Mouse (Mus musculus): ENCODE data around the gene Cdk8.
A peak's percentile ranks its signal among the peaks of the same experiment; 100 is the strongest.
"Not testable (repeated sequence)": the region's sequence is repeated elsewhere in the genome, so short reads cannot be mapped to it uniquely, and the experiment has no call there.

Gene Cdk8

DNA sequence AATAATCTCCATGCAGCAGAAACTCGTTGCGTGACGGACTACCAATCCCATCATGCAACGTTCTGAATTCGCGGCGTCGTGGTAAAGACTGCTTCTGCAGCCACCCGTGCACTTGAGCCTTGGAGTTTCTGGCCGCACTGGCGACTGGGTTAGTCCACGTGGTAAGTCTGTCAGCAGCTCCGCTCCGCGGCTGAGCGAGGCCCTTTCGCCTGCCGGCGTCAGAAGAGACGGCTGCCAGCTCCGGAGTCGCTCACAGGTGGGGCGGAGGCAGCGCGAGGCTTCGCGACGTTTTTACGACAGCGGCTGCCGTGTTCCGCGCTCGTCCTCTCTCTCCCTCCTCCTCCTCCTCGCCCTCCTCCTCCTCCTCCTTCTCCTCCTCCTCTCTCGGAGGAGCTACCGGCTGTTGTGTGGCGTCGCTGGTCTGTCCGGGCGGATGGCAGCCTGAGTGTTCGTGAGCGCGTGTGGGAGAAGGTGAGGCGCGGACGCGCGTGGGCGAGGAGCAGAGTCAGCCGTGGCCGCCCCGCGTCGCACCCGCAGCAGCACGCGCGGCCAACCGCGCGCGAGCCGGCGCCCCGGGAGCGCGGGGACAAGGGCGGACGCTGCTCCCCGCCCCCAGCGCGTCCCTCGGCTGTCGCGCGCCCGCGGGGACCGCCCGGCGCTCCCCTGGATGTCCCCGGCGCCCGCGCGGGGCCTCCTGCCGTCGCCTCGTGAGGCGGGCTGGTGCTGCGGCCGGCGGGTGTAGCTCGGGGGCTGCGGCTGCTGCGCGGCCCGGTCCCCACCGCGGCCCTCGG is at the start of gene Cdk8:
Gene Cdk8 (plus strand): TSS at position 367 of the 791 bp plus-strand sequence.
- DNase-seq (ENCODE audit: low spot score in 2 of 2), result peak; percentile 88 to 93

- not testable (repeated sequence) for DNase-seq (ENCODE audit: low spot score in 2 of 2)
Measured at GRCm38 (mm10) chr5:146185204-146185603, 45.8 kb upstream of the Cdk8 start, which contains the start of gene 1700001J03Rik. Gene 1700001J03Rik (minus strand): TSS chr5:146185304.

- peak; percentile 43 to 58 for DNase-seq (ENCODE audit: low spot score in 2 of 2)
Measured at GRCm38 (mm10) chr5:146187441-146187840, 43.6 kb upstream of the Cdk8 start.

DNA sequence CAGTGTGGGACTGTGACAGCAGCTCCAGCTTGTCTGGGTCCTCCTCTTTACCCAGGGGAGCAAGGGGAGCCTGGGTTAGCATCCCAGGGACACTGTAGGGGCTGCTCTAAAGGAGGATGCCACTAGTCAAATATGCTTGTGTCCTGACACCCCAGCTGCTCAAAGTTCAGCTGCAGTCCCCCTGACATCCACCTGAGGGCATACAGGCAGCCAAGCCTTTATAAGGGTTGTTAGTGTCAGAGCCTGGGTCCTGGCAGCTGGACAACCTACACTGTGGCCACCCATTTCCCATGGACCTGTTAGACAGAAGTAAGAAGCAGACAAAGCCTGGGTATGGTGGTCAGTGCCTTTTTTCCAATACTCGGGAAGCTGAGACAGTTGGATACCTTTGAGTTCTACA is 42.9 kb upstream of the Cdk8 start:
- no peak for DNase-seq (ENCODE audit: low spot score in 2 of 2)

DNA sequence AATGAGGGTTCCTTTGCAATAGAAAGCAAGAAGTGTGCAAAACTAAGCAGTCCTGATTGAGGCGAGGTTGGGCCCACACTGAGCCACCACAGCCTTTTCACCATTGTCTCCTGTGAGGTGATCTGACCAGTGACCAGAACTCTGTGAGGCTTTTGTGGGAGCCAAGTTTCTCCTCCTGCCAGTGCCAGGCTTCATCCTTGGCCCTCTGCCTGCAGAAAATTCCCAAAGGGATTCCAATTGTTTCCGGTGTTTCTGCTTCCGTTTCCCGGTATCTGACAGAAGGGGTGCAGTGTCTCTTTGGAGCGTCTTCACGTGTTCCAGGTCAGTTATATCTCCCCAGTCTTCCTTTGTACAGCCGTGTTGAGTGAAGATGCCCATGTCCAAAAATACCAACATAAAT is 42.3 kb upstream of the Cdk8 start:
- DNase-seq (ENCODE audit: low spot score in 2 of 2), result no peak

DNA sequence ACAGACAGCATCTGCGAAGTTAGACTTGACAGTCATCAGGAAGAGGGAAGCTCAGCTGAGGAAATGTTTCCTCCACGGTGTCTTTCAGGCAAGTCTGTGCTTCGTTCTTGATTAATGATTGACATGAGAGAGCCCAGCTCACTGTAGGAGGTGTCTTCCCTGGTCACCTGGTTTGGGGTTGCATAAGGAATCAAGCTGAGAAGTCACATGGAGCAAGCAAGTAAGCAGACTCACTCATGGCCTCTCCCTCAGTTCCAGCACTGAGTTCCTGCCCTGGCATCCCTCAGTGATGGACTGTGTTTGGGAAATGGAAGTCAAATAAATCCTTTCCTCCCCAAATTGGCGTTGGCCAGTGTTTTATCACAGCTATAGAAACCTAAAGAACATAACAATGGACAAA is 40.9 kb upstream of the Cdk8 start:
- no peak for DNase-seq (ENCODE audit: low spot score in 2 of 2)

DNA sequence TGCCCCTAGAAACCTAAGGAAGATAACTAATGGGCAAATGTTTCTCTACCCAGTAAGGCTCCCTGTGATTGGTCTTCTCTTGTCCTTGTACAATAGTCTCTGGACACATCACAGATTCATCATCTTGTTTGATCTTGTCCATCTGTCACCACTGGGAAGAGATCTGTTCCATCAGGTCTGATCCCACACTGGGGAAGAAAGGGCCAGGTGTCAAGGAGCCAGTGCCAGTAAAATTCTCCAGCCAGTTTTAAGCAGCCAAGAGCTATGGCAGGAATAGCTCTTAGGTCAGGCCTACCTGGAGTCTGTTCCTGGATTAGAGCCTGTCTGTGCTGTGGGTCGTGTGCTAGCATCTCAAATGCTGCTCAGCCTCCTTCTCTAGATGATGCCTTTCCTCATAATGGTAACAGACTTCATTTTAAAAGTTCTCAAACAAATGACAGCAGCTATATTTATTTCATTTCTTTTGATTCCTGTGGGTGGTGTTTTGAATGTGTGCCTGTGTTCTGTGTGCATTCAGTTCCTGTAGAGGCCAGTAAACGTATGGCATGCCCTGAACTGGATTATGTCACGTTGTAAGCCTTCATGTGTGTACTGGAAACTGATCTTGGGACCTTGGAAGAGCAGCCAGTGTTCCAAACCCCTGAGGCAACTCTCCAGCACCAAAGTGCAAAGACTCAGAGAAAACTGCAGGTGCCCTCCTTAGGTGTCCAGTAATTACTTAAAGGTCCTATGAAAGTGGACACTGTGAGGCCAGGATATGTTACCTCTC is 40.3 kb upstream of the Cdk8 start:
- no peak for DNase-seq (ENCODE audit: low spot score in 2 of 2)

DNA sequence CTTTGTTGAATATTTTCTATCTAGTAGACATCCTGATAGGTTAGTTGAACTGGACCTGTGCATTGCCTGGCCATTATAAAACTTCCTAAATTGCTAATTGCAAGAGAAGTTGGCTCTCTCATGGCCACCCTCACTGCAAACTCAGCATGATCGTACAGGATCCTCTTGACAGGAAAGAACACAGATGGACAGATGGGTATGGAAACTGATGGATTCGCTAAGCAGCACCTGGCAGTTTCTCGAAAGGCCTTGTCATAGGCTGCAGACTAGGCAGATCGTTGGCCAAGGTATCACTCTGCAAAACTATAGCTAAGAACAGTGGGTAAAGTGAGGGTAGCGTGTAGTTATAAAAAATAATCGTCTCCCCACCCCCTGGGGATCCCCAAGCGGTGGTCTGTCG is 37.7 kb upstream of the Cdk8 start:
- no peak for DNase-seq (ENCODE audit: low spot score in 2 of 2)

- DNase-seq (ENCODE audit: low spot score in 2 of 2), result no peak
Measured at GRCm38 (mm10) chr5:146199073-146199472, 32.0 kb upstream of the Cdk8 start.

DNA sequence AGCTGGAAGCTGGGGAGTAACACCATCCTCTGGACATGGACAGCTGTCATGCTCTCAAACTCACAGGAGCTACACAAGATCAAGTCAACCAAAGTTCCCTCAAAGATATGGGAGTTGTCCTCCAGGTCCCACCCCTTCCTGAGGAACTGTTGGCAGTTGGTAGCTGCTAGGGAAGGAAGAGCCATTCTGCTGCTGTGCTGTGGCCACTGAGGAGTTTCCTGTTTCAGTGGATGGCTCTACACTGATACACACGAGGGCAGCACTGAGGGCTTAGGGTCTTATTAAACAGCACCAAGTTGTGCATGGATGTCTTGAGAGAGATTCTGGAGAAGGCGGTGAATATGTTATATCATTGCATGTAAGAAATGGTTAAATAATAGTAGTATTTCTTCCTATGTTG is 31.5 kb upstream of the Cdk8 start:
- DNase-seq (ENCODE audit: low spot score in 2 of 2), result no peak

GRCm38 (mm10) chr5:146200580-146200979 is 30.4 kb upstream of the Cdk8 start:
- DNase-seq (ENCODE audit: low spot score in 2 of 2), result no peak

- DNase-seq (ENCODE audit: low spot score in 2 of 2), result no peak
Measured at GRCm38 (mm10) chr5:146203921-146204320, 27.1 kb upstream of the Cdk8 start.

DNA sequence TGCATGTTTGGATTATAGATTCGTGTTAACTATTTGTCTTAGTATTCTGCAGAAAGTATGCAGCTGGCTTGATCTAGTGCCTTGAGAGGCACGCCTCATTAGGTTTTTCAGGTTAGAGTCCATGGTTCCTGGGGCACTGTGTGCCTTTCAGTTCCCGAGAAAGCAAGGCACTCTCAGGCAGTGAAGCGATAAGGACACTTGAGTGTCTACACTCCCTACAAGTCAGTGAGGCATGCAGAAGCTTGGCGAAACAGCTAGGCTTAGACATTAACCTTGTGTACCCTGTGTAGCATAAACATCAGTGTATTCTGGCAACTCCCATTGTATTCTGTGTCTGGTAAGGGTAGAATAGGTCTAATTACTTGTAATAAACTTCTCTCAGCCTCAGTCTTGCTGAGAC is 25.5 kb upstream of the Cdk8 start:
- DNase-seq (ENCODE audit: low spot score in 2 of 2), result no peak

GRCm38 (mm10) chr5:146220501-146220878 is 10.5 kb upstream of the Cdk8 start:
- no peak for DNase-seq (ENCODE audit: low spot score in 2 of 2)

GRCm38 (mm10) chr5:146220879-146221714 is 9.9 kb upstream of the Cdk8 start, which contains the start of gene Rnf6:
Gene Rnf6 (minus strand): TSS chr5:146221555.
- DNase-seq (ENCODE audit: low spot score in 2 of 2), result peak; percentile 76 to 85

DNA sequence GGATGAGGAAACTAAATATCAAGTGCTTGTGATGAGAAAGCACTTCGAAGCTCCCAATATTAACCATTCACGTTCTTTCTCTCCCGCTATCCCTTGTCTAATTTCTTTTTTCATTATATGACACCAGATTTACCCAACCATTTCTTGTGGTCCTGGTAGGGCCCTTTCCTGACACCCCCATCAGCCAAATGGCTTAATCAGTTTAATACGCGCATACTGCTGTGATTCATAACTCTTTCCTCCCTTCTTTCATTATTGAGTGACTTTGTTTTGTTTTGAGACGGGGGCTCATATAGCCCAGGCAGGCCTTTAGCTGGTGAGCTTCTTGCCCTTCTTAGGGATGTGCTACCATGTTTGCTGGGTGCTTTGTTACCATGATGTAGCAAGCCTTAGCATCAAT is 9.3 kb upstream of the Cdk8 start:
- no peak for DNase-seq (ENCODE audit: low spot score in 2 of 2)

DNA sequence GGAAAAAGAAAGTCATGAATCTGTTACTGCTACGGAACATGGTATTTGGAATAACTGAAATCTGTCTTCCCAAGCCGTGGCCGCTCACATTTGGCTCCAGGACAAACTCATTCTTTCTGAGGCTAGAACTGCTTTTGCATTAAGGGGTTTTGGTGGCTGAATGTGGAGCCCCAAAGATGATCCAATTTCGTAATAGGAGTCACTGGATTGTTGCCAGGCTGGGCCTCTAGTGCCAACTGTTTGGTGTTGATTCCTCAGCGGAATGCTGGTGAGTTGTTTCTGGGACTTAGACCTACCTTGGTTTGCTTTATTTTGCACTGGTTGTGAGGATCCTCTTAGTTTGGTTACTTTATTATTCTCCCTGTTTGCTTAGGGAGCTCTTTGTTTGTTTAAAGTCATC is 7.2 kb upstream of the Cdk8 start:
- DNase-seq (ENCODE audit: low spot score in 2 of 2), result no peak

DNA sequence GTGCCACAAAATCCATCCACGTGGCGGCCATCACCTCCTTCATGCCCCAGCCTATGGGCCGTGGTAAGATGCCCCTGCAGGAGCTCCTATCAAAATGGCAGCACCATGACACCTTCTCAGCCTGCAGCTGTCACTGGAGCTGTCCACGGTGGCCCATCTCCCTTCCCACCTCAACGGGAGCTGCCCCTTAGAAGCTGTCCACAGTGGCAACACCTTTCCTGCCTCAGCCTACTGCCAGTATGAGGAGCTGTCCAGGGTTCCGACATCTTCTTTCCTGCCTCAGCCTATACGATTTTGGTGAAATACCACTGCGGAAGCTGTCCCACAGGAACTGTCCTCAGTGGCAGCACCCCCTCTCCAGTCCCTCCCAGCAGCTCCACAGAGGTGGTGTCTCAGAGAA is 3.5 kb upstream of the Cdk8 start:
- DNase-seq (ENCODE audit: low spot score in 2 of 2), result no peak

DNA sequence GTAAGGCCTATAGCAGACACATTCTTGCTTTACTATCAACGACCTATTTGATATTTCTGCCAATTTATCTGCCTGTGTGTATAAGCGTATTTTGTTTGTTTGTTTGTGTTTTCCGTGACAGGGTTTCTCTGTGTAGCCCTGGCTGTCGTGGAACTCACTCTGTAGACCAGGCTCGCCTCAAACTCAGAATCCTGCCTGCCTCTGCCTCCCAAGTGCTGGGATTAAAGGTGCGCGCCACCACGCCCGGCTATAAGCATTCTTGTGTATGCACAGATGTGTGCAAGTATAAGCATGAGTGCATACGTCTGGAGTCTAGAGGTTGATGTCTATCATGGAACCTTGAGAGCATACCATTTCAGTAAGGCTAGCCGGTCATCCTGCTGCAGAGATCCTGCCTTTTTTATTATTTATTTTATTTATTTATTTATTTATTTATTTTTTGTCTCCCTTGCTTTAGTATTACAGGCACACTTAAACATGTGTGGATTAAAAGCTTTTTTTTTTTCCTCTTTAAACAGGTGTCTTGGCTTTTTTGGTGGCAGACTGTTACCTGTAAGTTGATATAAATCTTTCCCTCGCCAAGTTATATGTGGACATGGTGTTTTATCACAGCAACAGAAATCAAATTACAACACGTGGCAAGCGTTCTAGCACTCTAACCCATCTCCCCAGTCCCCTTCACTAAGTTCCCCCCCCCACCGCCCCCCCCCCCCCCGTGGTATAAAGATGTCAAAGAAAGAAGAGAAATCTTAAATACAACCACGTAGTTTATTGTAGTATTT is 970 bp upstream of the Cdk8 start:
- no peak for DNase-seq (ENCODE audit: low spot score in 2 of 2)

GRCm38 (mm10) chr5:146231655-146231996 is 596 bp downstream of the Cdk8 start:
- peak in 1 of 2 experiments; percentile 16 for DNase-seq (ENCODE audit: low spot score in 2 of 2)

- no peak for DNase-seq (ENCODE audit: low spot score in 2 of 2)
Measured at GRCm38 (mm10) chr5:146232056-146232675, 1.1 kb downstream of the Cdk8 start.
